Mouse (Mus musculus): ENCODE measurements around the gene Ten1. TPM values are rescaled to one million over a fixed set of nuclear protein-coding genes. Genes with fewer than 3 reads are reported as not detected.

Ten1 gene
- total and polyA plus RNA-seq, 3 experiments: 70.4 to 76.5 (median 74.4) TPM

GRCm38 (mm10) chr11:116254627-116255026 is 56.0 kb downstream of the Ten1 start:
- TF ChIP-seq USF2 (conservative IDR thresholded peaks at IDR 0.05; ENCODE audit: low read depth, low read length) (no peak), ZKSCAN1 (IDR thresholded peaks at IDR 0.05; ENCODE audit: borderline replicate concordance, low read depth, low read length) (no peak), ZNF384 (IDR thresholded peaks at IDR 0.05; ENCODE audit: low read depth, low read length) (no peak), MAFK (IDR thresholded peaks at IDR 0.05; ENCODE audit: insufficient replicate concordance, low read length) (no peak), CHD1 (IDR thresholded peaks at IDR 0.05; ENCODE audit: low read depth, low read length) (no peak), ETS1 (conservative IDR thresholded peaks at IDR 0.05; ENCODE audit: low read depth, low read length) (peak; percentile 84), CTCF (conservative IDR thresholded peaks at IDR 0.05 in 1 of 2, IDR thresholded peaks at IDR 0.05 in 1 of 2; ENCODE audit: low read depth in 2 of 2, low read length in 2 of 2) (no peak), RCOR1 (conservative IDR thresholded peaks at IDR 0.05; ENCODE audit: low read depth, low read length) (no peak), PAX5 (IDR thresholded peaks at IDR 0.05; ENCODE audit: low read length) (no peak), SMC3 (IDR thresholded peaks at IDR 0.05; ENCODE audit: low read depth, low read length) (no peak), HCFC1 (IDR thresholded peaks at IDR 0.05; ENCODE audit: low read depth, low read length) (no peak), POLR2A (IDR thresholded peaks at IDR 0.05; ENCODE audit: low read depth, low read length) (no peak), NELFE (IDR thresholded peaks at IDR 0.05; ENCODE audit: low read depth, low read length) (no peak), CHD2 (IDR thresholded peaks at IDR 0.05; ENCODE audit: low read length) (no peak), E2F4 (IDR thresholded peaks at IDR 0.05; ENCODE audit: insufficient replicate concordance, low read depth, low read length) (no peak), MYC (IDR thresholded peaks at IDR 0.05; ENCODE audit: low read depth, low read length) (no peak), IRF4 (IDR thresholded peaks at IDR 0.05; ENCODE audit: low read depth, low read length) (peak; percentile 80; the same call in 1 of the 2 replicates), ELF1 (IDR thresholded peaks at IDR 0.05; ENCODE audit: low read depth, low read length) (0 out of 2 replicates have a peak, but pooled peaks have one; percentile 8), NRF1 (IDR thresholded peaks at IDR 0.05; ENCODE audit: low read depth, low read length) (no peak), EP300 (IDR thresholded peaks at IDR 0.05; ENCODE audit: low read length) (peak; percentile 95), MAZ (IDR thresholded peaks at IDR 0.05; ENCODE audit: low read depth, low read length) (no peak), MXI1 (IDR thresholded peaks at IDR 0.05; ENCODE audit: low read depth, low read length) (no peak; the same call in 1 of the 2 replicates), BHLHE40 (IDR thresholded peaks at IDR 0.05; ENCODE audit: low read depth, low read length) (peak; percentile 80), TCF12 (IDR thresholded peaks at IDR 0.05; ENCODE audit: low read depth, low read length) (peak; percentile 76; the same call in 1 of the 2 replicates), SIN3A (IDR thresholded peaks at IDR 0.05; ENCODE audit: low read length) (peak; percentile 72), JUN (IDR thresholded peaks at IDR 0.05; ENCODE audit: insufficient read depth, low read depth, low read length) (peak; percentile 27; the same call in 1 of the 2 replicates), ZMIZ1 (IDR thresholded peaks at IDR 0.05; ENCODE audit: low read depth, low read length) (no peak)
- Histone ChIP-seq H3K9me3 (replicated peaks; ENCODE audit: low read length) (no peaks in the 10 kb centered on the region), H3K9ac (ENCODE audit: insufficient read depth, low read depth) (peak overlapping the region; percentile 22; the same call in 1 of the 2 replicates), H3K27me3 (replicated peaks) (no peaks in the 10 kb centered on the region), H3K4me2 (ENCODE audit: insufficient read depth, low read depth, poor library complexity, severe bottlenecking) (peak overlapping the region; percentile 63), H3K4me3 (replicated peaks in 1 of 3; ENCODE audit: low read depth in 2 of 3, low read length in 2 of 3, poor library complexity in 1 of 3) (no peak overlapping the region), H3K79me2 (replicated peaks; ENCODE audit: control insufficient read depth, extremely low read depth, insufficient read depth, poor library complexity, severe bottlenecking) (peaks cover 23% of the 10 kb centered on the region), H3K36me3 (replicated peaks in 1 of 2; ENCODE audit: control insufficient read depth in 1 of 2, insufficient read depth in 1 of 2, low read length in 1 of 2) (peaks cover 79 to 96% of the 10 kb centered on the region in 2 experiments), H3K27ac (ENCODE audit: insufficient read depth, low read depth) (peak overlapping the region; percentile 47), H3K4me1 (ENCODE audit: control insufficient read depth in 1 of 2, insufficient read depth in 2 of 2) (peaks cover 14 to 33% of the 10 kb centered on the region in 2 experiments)
- DNase-seq (ENCODE audit: extremely low read depth): peak; percentile 88
- in situ Hi-C loops (cut with MboI; ENCODE audit: low pct_ligation_motif_present, low pct_unique_long_range_greater_than_20kb, low sequenced_read_pairs) (no loop called here), dilution Hi-C loops (cut with MboI; ENCODE audit: extremely low pct_ligation_motif_present, extremely low pct_unique_long_range_greater_than_20kb, low sequenced_read_pairs) (no loop called here)
